Mouse (Mus musculus): Measurements from ENCODE around the gene Kcnip3. TPM values are rescaled to one million over a fixed set of nuclear protein-coding genes. Genes with fewer than 3 reads are reported as not detected.
A peak's percentile ranks its signal among the peaks of the same experiment; 100 is the strongest.

The Kcnip3 gene
- polyA plus RNA-seq, 2 experiments, result 2.3 to 4.3 TPM

DNA sequence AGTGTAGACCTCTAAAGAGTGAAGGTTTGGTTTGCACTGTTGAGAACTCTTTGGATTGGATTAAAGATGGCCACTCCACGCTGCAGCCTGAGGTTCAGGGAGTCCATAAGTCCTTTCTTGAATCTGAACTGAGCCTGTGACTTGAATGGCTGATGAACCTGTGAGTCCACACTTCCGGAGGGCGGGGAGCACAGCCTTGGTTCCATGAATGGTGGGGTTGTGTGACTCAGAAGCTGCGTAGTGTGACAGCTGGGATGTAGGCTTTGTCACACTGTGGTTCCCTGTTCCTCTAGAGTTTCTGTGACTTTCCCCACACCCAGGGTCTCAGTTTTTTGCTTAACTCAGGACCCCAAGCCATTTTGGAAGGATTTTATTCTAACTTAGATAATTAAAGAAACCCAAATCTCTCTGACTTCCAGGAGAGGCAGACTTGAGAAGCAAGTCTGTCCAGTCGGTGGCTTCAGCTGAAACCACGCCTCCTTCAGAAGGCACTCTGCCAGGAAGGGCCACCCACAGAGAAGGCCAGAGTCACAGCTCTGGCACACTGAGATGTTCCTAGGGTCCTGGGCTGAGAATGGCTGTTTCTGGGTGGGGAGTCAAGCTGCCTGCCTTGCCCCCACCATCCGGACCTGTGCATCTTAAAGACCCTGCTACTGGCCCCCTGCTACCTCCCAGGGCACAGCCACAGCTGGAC, 13.8 kb downstream of the Kcnip3 start:
- H3K27me3 ChIP-seq (ENCODE audit: control insufficient read depth, insufficient read depth, low read length), result no peaks in the 10 kb centered on the region
- TF ChIP-seq POLR2A (IDR thresholded peaks at IDR 0.05; ENCODE audit: borderline replicate concordance, extremely low read depth, insufficient read depth, insufficient read length), result no peak
- H3K4me1 ChIP-seq (ENCODE audit: control insufficient read depth, insufficient read depth, low read length), result no peaks in the 10 kb centered on the region
- no peak overlapping the region for H3K27ac ChIP-seq (replicated peaks; ENCODE audit: low read depth, low read length)
- H3K36me3 ChIP-seq (ENCODE audit: control insufficient read depth, insufficient read depth, low read length), result no peaks in the 10 kb centered on the region
- no peak for ATAC-seq (ENCODE audit: low FRiP score, low read depth)
- WGBS, result 57% methylated on average over 7 of the region's 7 CpGs
- no peak overlapping the region for H3K4me3 ChIP-seq (replicated peaks; ENCODE audit: low read length)
- no peak overlapping the region for H3K9ac ChIP-seq (ENCODE audit: low read depth, low read length, severe bottlenecking)
- no peaks in the 10 kb centered on the region for H3K9me3 ChIP-seq (ENCODE audit: control insufficient read depth, low read length)
- no peak for DNase-seq (ENCODE audit: low spot score)
- H3K4me2 ChIP-seq (replicated peaks; ENCODE audit: low read depth, low read length, severe bottlenecking), result no peak overlapping the region

DNA sequence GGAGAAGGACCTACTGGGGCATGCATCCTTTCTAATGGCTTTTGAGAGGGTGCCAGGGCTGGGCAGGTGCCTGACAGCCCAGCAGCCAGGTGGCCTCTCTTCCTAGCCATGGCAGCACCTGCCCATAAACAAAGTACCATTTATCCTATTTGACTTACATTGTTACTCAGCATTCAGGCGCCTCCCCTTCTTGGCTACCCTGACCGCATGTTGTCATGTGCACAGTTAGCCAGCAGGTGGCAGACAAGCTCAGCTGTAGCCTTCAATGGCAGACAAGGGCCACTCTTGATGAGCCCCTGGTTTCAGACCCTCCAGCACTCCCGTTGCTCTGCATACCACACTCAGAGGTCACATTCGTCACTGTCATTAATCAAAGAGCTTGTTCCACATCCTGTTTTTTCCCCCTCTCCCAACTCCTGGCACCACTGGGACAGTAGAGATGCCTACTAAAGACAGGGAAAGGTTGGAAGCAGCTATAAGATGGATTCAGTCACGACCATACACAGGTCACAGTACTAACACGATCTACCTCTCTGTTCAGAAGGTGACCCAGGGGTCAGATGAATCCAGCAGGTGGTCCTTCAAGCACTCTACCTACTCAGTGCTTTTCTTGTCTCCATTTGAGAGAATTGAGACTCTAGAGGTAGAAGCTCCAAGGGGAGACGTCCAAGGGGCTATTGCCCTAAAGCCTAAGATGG, 14.7 kb downstream of the Kcnip3 start:
- no peak overlapping the region for H3K27ac ChIP-seq (replicated peaks; ENCODE audit: low read depth, low read length)
- no peak for ATAC-seq (ENCODE audit: low FRiP score, low read depth)

DNA sequence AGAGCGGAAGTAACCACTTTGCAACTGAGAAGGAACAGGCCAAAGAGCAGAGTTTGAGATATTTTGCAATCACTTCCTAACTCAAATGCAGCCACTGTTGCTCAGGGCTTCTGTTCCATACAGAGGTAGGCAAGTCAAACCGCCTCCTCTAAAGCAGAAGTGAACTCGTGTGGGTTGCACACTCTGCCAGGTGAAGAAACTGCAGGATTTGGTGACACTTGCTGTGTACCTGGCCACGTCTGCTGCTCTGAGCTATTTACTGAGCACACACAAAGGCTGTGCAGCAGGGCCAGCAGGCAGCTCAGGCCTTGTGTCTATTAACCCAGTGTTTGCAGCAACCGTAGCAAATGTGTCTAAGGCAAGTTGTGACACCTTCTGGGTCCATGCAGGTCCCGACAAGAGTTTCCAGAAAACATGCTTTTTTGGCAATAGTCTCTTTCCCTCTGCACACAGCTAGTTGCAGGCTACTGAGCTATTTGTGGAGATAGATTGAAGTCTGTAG, 15.7 kb downstream of the Kcnip3 start:
- ATAC-seq (ENCODE audit: low FRiP score, low read depth), result no peak
- H3K4me2 ChIP-seq (replicated peaks; ENCODE audit: low read depth, low read length, severe bottlenecking), result no peak overlapping the region
- H3K27ac ChIP-seq (replicated peaks; ENCODE audit: low read depth, low read length), result no peak overlapping the region
- no peak for TF ChIP-seq POLR2A (IDR thresholded peaks at IDR 0.05; ENCODE audit: borderline replicate concordance, extremely low read depth, insufficient read depth, insufficient read length)
- H3K27me3 ChIP-seq (ENCODE audit: control insufficient read depth, insufficient read depth, low read length), result no peaks in the 10 kb centered on the region
- no peak for DNase-seq (ENCODE audit: low spot score)
- no peak overlapping the region for H3K4me3 ChIP-seq (replicated peaks; ENCODE audit: low read length)
- 81% methylated on average over 6 of the region's 6 CpGs for WGBS
- H3K4me1 ChIP-seq (ENCODE audit: control insufficient read depth, insufficient read depth, low read length), result no peaks in the 10 kb centered on the region
- no peaks in the 10 kb centered on the region for H3K9me3 ChIP-seq (ENCODE audit: control insufficient read depth, low read length)
- no peak overlapping the region for H3K9ac ChIP-seq (ENCODE audit: low read depth, low read length, severe bottlenecking)
- H3K36me3 ChIP-seq (ENCODE audit: control insufficient read depth, insufficient read depth, low read length), result no peaks in the 10 kb centered on the region

More for the DNA sequence above, 14.7 kb downstream of the Kcnip3 start:
- no peak for TF ChIP-seq POLR2A (IDR thresholded peaks at IDR 0.05; ENCODE audit: borderline replicate concordance, extremely low read depth, insufficient read depth, insufficient read length)
- no peak overlapping the region for H3K9ac ChIP-seq (ENCODE audit: low read depth, low read length, severe bottlenecking)
- no peaks in the 10 kb centered on the region for H3K36me3 ChIP-seq (ENCODE audit: control insufficient read depth, insufficient read depth, low read length)
- H3K9me3 ChIP-seq (ENCODE audit: control insufficient read depth, low read length), result no peaks in the 10 kb centered on the region
- H3K4me2 ChIP-seq (replicated peaks; ENCODE audit: low read depth, low read length, severe bottlenecking), result no peak overlapping the region
- no peaks in the 10 kb centered on the region for H3K4me1 ChIP-seq (ENCODE audit: control insufficient read depth, insufficient read depth, low read length)
- no peaks in the 10 kb centered on the region for H3K27me3 ChIP-seq (ENCODE audit: control insufficient read depth, insufficient read depth, low read length)
- DNase-seq (ENCODE audit: low spot score), result peak; percentile 76
- 31% methylated on average over 7 of the region's 7 CpGs for WGBS
- H3K4me3 ChIP-seq (replicated peaks; ENCODE audit: low read length), result no peak overlapping the region

DNA sequence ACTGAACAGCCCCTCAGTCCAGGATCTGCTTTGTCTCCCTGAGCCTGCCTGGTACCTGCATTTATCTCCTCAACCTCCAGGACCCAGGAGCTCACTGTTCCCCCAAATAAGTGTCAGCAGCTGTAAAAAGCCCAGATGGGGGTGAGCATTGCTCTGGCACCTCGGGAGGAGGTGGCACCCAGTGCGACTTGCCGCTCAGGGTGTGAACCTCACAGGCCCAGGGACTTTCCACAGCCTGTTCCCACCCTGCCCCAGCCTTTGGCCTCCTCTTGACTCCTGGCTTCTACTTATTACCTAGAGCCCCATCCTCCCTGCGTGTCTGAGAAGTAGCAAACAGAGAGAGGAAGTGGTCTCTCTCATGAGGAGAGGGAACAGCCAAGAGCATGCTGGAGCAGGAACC, 16.7 kb downstream of the Kcnip3 start:
- Histone ChIP-seq H3K9me3 (ENCODE audit: control insufficient read depth, low read length) (no peaks in the 10 kb centered on the region), H3K27me3 (ENCODE audit: control insufficient read depth, insufficient read depth, low read length) (no peaks in the 10 kb centered on the region), H3K27ac (replicated peaks; ENCODE audit: low read depth, low read length) (no peak overlapping the region), H3K4me1 (ENCODE audit: control insufficient read depth, insufficient read depth, low read length) (no peaks in the 10 kb centered on the region), H3K9ac (ENCODE audit: low read depth, low read length, severe bottlenecking) (no peak overlapping the region), H3K36me3 (ENCODE audit: control insufficient read depth, insufficient read depth, low read length) (no peaks in the 10 kb centered on the region), H3K4me2 (replicated peaks; ENCODE audit: low read depth, low read length, severe bottlenecking) (no peak overlapping the region), H3K4me3 (replicated peaks; ENCODE audit: low read length) (no peak overlapping the region)
- TF ChIP-seq POLR2A (IDR thresholded peaks at IDR 0.05; ENCODE audit: borderline replicate concordance, extremely low read depth, insufficient read depth, insufficient read length), result no peak
- no peak for ATAC-seq (ENCODE audit: low FRiP score, low read depth)
- 37% methylated on average over 3 of the region's 4 CpGs for WGBS
- DNase-seq (ENCODE audit: low spot score), result no peak

DNA sequence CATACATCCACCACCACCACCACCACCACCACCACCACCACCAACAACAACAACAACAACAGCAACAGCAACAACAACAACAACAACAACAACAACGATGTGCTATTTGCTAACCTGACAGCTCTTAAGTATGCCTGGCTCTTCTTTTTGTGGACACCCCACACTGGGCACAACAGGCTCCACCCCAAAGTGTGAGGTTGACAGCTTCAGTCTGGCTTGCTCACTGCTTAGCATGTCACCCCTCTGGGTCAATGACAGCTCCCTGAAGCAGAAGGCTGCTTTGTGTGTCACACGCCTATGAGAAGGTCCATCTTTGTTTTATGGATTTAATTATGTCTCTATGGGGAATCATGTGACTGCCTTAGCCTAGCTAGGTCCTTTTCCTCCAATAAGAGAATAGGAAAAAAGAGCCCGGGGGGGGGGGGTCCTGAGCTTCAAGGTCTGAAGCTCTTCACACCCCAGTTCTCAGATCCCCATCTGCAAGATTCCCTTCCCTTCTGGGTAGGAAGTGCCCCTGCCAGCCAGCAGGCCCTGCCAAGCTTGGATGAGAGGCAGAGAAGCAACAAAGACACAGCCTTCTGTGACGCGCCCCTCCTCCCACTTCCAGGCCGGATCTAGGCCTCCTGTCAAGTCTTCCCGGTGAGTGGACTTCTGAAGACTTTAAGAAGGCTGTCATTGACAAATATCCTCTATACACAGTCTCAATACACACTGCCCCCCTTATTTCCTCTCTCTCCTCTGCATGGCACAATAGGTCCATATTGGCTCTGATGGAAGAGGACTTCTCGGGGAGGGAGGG, 17.9 kb downstream of the Kcnip3 start:
- H3K27ac ChIP-seq (replicated peaks; ENCODE audit: low read depth, low read length), result no peak overlapping the region
- no peak overlapping the region for H3K9ac ChIP-seq (ENCODE audit: low read depth, low read length, severe bottlenecking)
- no peak for TF ChIP-seq POLR2A (IDR thresholded peaks at IDR 0.05; ENCODE audit: borderline replicate concordance, extremely low read depth, insufficient read depth, insufficient read length)
- no peaks in the 10 kb centered on the region for H3K9me3 ChIP-seq (ENCODE audit: control insufficient read depth, low read length)
- WGBS, result 60% methylated on average over 8 of the region's 8 CpGs
- no peaks in the 10 kb centered on the region for H3K27me3 ChIP-seq (ENCODE audit: control insufficient read depth, insufficient read depth, low read length)
- H3K4me3 ChIP-seq (replicated peaks; ENCODE audit: low read length), result no peak overlapping the region
- ATAC-seq (ENCODE audit: low FRiP score, low read depth) (no peak), DNase-seq (ENCODE audit: low spot score) (no peak)
- no peak overlapping the region for H3K4me2 ChIP-seq (replicated peaks; ENCODE audit: low read depth, low read length, severe bottlenecking)
- no peaks in the 10 kb centered on the region for H3K4me1 ChIP-seq (ENCODE audit: control insufficient read depth, insufficient read depth, low read length)
- H3K36me3 ChIP-seq (ENCODE audit: control insufficient read depth, insufficient read depth, low read length), result no peaks in the 10 kb centered on the region
